Mouse (Mus musculus): ENCODE measurements around the gene Oit3.

GRCm38 (mm10) chr10:59459767-59460166, 18.2 kb upstream of the Oit3 start:
- TF ChIP-seq CTCF (IDR thresholded peaks at IDR 0.05; ENCODE audit: borderline replicate concordance, extremely low read depth, insufficient read depth, insufficient read length), result no peak
- TF ChIP-seq POLR2A (IDR thresholded peaks at IDR 0.05; ENCODE audit: borderline replicate concordance, extremely low read depth, insufficient read depth, insufficient read length, poor library complexity, severe bottlenecking), result no peak
